Mouse (Mus musculus) mouse trophoblast stem cell (cell line): Measurements from ENCODE around the gene Epha1.

Source experiments
- in situ Hi-C, 2 experiments: fragments of 300-500 bp; cut with MseI, MboI; formaldehyde crosslinking; loops; 2 replicates in 1 of 2; 3 replicates in 1 of 2; pipeline ENCODE4 v1.15.1; 2025

Epha1 gene

GRCm38 (mm10) chr6:42372816-42373547 is at the start of gene Epha1:
Gene Epha1, minus strand, starts transcription at chr6:42373268.
- in situ Hi-C loops, result no loop called here

DNA sequence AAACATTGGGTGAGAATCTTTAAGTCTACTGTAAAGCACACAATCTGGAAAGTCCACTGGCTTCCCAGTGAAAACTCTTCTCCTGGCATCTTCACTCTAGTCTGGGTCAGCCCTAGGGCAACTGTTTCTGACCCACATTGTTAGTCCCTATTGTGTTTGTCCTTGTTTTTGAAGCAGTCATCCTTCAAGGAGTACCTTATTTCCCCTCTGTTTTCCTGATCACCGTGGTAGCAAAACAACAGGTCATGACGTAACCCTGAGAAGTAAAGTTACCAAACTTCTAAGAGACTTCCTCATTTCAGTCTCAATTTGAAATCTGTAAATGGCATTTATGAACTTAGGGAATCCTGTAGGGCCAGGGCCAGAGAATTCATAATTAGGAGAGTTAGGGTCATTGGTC is 48.4 kb upstream of the Epha1 start:
- in situ Hi-C loops, result no loop called here

DNA sequence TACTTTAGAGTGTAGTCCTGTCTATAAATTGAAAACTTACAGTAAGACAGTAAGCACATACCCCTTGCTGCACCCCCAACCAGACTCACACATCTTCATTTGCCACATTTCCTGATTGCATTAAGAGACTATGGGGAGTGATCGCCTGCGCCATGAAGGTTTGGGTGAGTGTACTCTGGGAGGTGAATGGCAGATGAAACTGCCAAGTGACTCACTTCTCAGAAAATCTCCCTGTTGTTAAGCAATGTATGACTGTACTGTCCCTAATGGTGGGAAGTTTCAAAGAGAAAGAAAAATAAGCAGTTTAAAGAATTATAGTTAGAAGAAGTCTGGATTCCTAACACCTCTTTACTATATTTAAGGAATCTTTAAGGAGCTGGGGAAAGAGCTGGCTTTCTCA is 46.4 kb upstream of the Epha1 start:
- in situ Hi-C loops, result no loop called here

DNA sequence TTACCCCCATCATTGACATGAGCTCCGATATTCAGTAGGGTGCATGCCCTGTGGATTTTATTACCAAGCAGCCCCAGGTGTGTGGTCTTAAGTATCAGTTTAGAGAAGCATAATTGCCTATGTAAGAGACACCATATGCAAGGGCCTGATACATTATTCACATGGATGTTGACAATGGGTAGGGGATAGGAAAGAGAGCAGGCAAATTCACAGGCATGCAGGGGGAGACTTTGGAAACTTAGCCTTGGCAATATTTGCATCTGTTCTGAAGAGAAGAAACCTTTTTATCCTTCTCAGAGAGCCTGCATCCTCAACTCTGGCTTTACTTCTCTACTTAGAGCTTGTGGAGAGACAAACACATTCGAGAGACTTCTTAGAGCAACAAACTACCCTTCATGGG is 32.1 kb upstream of the Epha1 start, which contains the start of gene Tas2r135:
TSS of gene Tas2r135 (plus strand) at position 301 of the 400 bp plus-strand sequence.
- in situ Hi-C loops, result no loop called here

GRCm38 (mm10) chr6:42399938-42400337 is 26.9 kb upstream of the Epha1 start, which contains the start of gene Tas2r143:
Gene Tas2r143, plus strand, starts transcription at chr6:42400238.
- in situ Hi-C loops, result no loop called here

GRCm38 (mm10) chr6:42398998-42399397 is 25.9 kb upstream of the Epha1 start:
- in situ Hi-C loops, result no loop called here

DNA sequence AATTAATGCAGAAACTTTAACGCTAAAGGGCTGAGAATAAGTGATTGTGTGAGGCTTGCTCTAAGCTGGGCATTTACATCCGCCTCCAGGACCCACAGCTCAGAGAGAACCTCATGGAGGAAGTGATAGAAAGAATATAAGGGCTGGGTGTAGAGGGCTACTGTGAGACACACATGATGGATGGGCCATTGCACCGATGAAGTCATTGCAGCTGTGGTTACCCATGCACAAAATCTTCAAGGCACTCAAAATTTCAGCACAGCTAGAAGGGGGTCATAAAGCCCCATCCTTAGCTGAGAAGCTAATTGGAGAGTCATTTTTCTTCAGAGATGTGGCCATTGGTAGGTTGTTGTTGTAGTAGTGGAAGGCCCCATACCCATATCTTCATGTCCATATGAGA is 25.2 kb upstream of the Epha1 start:
- in situ Hi-C loops, result no loop called here

GRCm38 (mm10) chr6:42397041-42397657 is 24.1 kb upstream of the Epha1 start:
- in situ Hi-C loops, result no loop called here

DNA sequence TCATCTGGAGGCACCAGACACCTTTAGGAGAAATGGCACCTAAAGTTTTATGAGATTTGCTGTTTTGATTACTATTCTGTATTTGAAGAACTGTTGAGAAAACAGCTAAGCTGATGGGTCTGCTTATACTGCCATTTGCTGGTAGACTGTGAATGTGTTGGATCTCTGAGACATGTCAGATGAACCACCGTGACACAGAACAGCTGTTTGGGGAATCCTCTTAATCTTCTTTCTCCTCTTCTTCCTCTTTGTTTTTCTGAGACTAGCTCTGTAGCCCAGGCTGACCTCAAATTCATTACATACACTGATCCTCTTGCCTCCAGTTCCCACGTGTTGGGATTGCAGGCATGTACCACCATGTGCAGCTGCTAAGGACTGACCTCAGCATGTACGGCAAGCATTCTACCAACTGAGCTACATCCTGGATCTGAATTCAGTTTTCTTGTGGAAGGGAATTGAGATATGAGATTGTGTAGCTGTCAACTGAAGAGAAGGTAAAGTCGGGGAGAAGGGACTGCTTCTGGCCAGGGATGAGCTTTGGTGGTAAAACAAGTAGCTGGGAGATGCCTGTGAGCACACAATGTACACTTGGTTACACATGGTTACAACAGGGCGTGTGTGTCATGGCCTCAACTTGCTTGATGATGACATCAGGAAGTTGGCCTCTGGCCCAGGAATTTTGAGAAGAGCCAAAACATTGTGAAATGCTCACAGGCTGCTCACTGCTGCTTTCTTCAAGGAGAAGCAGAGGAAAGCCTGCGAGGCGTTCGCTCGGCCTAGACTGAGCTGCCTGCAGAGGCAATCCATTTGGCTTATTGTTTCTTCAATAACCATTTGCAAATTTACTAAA is 23.1 kb upstream of the Epha1 start:
- in situ Hi-C loops, result no loop called here

DNA sequence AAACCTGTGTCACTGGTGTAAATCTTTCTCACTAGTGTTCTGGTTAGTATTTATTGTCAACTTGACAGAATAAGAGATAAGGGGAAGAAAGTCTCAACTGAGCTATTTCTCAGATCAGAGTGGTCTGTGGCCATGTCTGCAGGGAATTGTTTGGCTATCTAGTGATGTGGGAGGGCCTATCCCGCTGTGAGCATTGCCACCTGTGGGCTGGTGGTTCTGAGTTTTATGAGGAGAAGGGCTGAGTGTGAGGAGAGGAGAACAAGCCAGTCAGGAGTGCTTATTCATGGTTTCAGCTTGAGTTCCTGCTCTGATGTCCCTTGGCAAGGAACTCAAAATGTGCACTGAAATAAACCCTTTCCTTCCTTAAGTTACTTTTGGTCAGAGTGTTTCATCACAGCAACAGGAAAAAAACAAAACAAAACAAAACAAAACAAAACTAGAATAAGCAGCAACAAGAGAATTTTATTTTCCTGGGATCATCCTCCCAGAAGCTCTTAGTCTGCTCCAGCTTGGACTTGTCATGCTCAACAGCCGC is 18.8 kb upstream of the Epha1 start:
- in situ Hi-C loops, result no loop called here

DNA sequence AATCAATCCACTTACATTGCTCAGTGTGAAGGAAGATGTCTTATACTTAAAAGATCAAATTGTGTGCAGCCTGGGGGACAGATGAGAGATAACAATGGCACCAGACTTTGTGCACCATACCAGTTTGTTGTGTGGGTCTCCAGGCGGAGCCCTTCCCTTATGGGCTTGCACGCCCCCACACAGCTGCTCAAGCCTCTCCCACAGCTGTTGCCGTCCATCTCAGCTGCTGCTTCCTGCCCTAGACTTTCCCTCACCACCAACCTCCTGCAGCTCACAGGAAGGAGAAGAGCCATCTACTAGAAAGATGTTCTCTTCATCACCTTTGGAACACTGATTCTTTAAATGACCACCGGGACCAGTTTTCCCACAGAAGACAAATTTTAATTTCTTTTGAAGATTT is 12.6 kb upstream of the Epha1 start:
- in situ Hi-C loops, result loop anchor here in 1 of 2 experiments (10.0 kb wide), 1 partner anchor 199 kb away; no protein-coding TSS in a partner anchor

- in situ Hi-C loops, result loop anchor here in 1 of 2 experiments (10.0 kb wide), 1 partner anchor 201 kb away; no protein-coding TSS in a partner anchor
Measured at GRCm38 (mm10) chr6:42383360-42383759, 10.3 kb upstream of the Epha1 start.

GRCm38 (mm10) chr6:42381916-42382381 is 8.9 kb upstream of the Epha1 start:
- in situ Hi-C loops, result loop anchor here in 1 of 2 experiments (10.0 kb wide), 1 partner anchor 203 kb away; no protein-coding TSS in a partner anchor

GRCm38 (mm10) chr6:42381221-42381620 is 8.2 kb upstream of the Epha1 start:
- in situ Hi-C loops, result loop anchor here in 1 of 2 experiments (10.0 kb wide), 1 partner anchor 204 kb away; no protein-coding TSS in a partner anchor

DNA sequence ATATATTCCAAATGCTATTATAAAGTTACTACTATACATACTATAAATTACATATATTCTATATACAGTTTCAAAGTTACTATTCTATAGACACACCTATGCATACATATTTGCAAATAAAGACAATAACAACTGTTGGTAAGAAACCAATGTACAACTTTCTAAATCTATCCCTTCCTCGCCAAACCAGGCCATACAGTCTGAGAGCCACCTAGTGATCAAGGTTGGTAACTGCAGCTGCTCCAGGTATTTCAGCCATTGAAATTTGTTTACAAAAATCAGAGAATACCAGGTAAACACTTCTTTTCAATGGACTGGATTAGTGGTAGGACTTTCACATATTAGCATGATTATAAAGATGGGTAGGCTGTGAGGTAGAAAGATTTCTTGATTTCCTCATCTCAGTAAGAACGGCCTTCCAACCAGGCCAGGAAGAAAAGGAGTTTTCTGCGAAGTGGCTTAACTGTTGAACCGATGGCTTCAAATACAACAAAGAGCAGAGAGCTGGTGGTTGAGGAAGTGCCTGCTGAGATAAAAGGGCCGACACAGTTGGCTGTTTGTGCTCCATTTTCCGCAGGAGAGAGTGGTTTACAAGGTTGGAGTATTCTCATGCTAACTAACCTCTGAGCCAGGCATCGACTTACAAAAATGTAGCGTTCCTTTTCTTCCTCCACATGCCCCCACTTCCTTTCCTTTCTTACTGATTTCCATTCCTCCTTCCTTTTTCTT is 7.5 kb upstream of the Epha1 start:
- in situ Hi-C loops, result loop anchor here in 1 of 2 experiments (10.0 kb wide), 1 partner anchor 204 kb away; no protein-coding TSS in a partner anchor

GRCm38 (mm10) chr6:42379551-42379950 is 6.5 kb upstream of the Epha1 start:
- in situ Hi-C loops, result no loop called here

DNA sequence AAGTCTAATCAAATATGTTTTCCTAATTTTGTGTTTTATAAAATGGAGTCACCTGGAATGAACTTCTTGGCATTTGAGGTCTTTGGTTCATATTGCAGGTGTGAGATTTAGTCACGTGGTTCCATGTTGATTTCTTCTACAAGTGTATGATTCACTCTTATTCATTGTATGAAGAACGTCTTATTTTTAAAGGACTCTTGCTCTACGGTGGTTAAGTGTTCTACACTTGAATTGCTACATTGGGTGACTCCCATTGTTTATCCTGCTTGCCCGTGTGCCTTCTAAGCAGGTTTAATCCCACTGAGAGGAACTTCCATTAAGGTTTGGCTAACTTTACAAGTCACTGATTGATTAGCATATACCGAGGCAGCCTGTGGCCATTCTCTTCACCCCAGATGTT is 4.2 kb upstream of the Epha1 start:
- in situ Hi-C loops, result no loop called here

DNA sequence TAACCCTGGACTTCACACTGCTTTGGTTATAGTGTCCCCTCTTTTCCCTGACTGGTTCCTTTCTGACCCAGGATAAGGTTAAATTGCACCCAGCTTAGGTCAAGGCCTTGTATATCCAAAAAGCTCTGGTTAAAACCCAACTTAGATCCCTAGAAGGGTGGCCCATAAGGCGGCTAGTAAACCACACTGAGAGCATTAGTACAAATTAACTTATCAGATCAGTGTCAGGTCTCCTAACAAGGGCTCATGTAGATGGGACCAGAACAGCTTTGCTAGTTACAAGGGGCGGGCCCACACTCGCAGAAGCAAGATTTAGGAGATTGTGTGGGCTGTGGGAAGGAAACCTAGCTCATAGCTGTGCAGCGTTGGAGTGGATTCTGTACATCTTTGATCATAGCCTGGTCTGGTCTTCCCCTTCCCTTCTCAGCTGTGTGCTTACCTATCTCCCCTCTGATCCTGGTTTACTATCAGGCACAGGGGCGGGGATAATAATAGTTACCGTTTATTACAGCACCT is 3.5 kb upstream of the Epha1 start:
- in situ Hi-C loops, result no loop called here

DNA sequence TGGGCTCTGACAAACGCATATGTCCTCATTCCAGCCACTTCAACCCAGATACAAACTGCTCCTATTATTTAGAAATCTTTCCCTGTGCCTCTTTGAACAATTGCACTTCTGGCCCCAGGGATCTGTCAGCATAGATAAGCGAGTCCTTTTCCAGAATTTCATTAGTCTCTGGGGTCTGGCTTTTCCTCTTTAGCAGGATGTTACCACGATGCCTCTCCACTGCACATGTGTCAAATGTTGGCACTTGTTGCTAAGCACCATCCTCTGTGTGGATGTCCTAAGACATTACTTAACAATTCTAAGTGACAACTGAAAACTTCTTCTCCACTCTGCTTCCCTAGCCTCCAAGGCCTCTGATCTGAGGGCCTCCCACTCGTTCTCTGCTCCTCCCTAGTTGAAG is 2.9 kb upstream of the Epha1 start:
- in situ Hi-C loops, result no loop called here

DNA sequence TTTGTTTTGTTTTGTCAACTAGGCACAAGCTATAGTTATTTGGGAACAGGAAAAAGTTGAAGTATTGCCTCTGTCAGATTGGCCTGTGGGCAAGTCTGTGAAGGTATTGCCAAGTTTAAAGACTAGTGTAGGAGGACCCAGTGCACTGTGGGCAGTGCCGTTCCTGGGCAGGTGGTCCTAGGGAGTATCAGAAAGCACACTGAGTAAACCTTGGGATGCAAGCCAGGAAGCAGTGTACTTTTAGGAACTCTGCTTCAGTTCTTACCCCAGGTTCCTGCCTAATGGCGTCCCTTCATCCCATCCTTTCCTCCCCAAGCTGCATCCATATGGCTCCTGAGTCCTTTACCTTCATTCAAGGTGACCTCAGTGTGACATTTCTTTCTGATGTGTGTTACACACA is 2.1 kb upstream of the Epha1 start:
- in situ Hi-C loops, result no loop called here

GRCm38 (mm10) chr6:42374701-42375100 is 1.6 kb upstream of the Epha1 start:
- in situ Hi-C loops, result no loop called here
